Mouse (Mus musculus) heart, embryonic 10.5 days (tissue): ENCODE results near the gene Zfp990. TPM values are rescaled to one million over a fixed set of nuclear protein-coding genes. Genes with fewer than 3 reads are reported as not detected.
"Not testable (repeated sequence)": the region's sequence is repeated elsewhere in the genome, so short reads cannot be mapped to it uniquely, and the experiment has no call there.

Experiments used
- DNase-seq: peaks from one replicate; pipeline ENCODE4 v3.0.0-alpha.2; 2017; ENCODE audit warnings: low spot score
- H3K27ac ChIP-seq: fragments of 300-500 bp; sonication (generic); 2 replicates; pipeline ENCODE4 v1.5.1; 2016; ENCODE audit warnings: mild to moderate bottlenecking
- H3K27me3 ChIP-seq: fragments of 300-500 bp; sonication (generic); 2 replicates; pipeline ENCODE4 v1.6.1; 2016; ENCODE audit warnings: mild to moderate bottlenecking; ENCODE audit not compliant: poor library complexity, insufficient read depth, severe bottlenecking
- H3K36me3 ChIP-seq: fragments of 300-500 bp; sonication (generic); 2 replicates; pipeline ENCODE4 v1.6.1; 2016; ENCODE audit warnings: mild to moderate bottlenecking, moderate library complexity
- H3K4me1 ChIP-seq: fragments of 300-500 bp; sonication (generic); 2 replicates; pipeline ENCODE4 v1.6.1; 2016; ENCODE audit warnings: mild to moderate bottlenecking
- H3K4me3 ChIP-seq: fragments of 300-500 bp; sonication (generic); 2 replicates; pipeline ENCODE4 v1.5.1; 2016; ENCODE audit warnings: mild to moderate bottlenecking, moderate library complexity
- H3K9me3 ChIP-seq: fragments of 300-500 bp; sonication (generic); 2 replicates; pipeline ENCODE4 v1.6.1; 2016; ENCODE audit warnings: mild to moderate bottlenecking, moderate library complexity
- WGBS: fragments of 180-500 bp; shearing (Covaris S2); methylation state at CpG from one replicate; pipeline ENCODE4 v1.1.7; 2016; 5-methylcytosine and 5-hydroxymethylcytosine counted together
- polyA plus RNA-seq: library from polyadenylated mRNA; unstranded; fragments of >200 nt; fragmentation: Nextera tagmentation; extraction: Ambion mirVana; gene quantifications from 2 replicates; pipeline ENCODE4 v1.2.1, GENCODE M21; 2016

The Zfp990 gene
- polyA plus RNA-seq, 1 experiment from 2014 or later: 0.06 TPM

- H3K9me3 ChIP-seq: peaks cover 22% of the 10 kb centered on the region
- not testable (repeated sequence) for H3K4me1 ChIP-seq, DNase-seq, H3K4me3 ChIP-seq, H3K36me3 ChIP-seq, H3K27ac ChIP-seq, H3K27me3 ChIP-seq
- WGBS: 87% methylated on average over 3 of the region's 3 CpGs
Measured at GRCm38 (mm10) chr4:145546477-145546876, 35.9 kb downstream of the Zfp990 start.

- Histone ChIP-seq H3K4me1 (no peaks in the 10 kb centered on the region), H3K9me3 (peaks cover 10% of the 10 kb centered on the region), H3K4me3 (no peak overlapping the region), H3K27ac (no peak overlapping the region), H3K36me3 (no peaks in the 10 kb centered on the region), H3K27me3 (no peaks in the 10 kb centered on the region)
- DNase-seq: no peak
- 77% methylated on average over 1 of the region's 1 CpGs for WGBS
Measured at GRCm38 (mm10) chr4:145556680-145557079, 46.1 kb downstream of the Zfp990 start.

- Histone ChIP-seq H3K27me3 (no peaks in the 10 kb centered on the region), H3K9me3 (peaks cover 13% of the 10 kb centered on the region; the same call in 1 of the 2 replicates), H3K27ac (no peak overlapping the region), H3K4me1 (no peaks in the 10 kb centered on the region), H3K4me3 (no peak overlapping the region), H3K36me3 (no peaks in the 10 kb centered on the region)
- no peak for DNase-seq
- 40% methylated on average over 3 of the region's 3 CpGs for WGBS
Measured at GRCm38 (mm10) chr4:145559505-145560099, 49.0 kb downstream of the Zfp990 start.

DNA sequence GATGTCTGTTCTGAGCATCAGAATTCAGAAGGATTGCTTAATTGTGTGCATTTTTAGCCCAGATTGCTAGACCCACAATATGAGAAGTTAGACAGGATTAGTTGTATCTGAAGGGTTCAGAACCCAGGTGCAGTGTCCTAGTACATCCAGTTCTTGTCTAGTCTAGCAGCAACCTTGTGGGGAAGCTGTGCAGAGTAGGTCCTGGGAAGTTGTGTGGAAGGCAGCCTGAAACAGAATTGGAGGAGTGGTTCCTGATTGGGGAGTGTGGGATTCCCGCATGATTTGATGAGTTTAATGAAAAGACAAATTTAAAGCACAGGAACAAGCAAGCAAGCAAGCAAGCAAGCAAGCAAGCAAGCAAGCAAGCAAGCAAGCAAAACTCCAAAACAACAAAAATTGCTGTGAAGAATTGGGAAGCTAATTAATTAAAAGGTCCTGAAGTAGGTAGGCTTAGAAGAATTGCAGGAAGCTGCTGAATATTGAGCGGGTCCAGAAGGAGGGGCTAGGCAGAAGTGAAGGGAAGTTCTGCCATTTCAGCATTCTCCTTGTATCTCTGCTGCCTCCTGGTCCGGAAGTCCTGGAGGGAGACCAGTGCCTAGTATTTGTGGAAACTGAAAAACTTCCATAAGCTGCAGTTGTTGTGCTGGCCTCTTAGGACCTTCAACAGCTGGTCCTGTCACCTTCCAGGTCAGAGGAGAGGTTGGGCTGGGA lies 53.7 kb downstream of the Zfp990 start:
- Histone ChIP-seq H3K36me3 (no peaks in the 10 kb centered on the region), H3K4me1 (no peaks in the 10 kb centered on the region), H3K27ac (no peak overlapping the region), H3K9me3 (peaks cover 13% of the 10 kb centered on the region; the same call in 1 of the 2 replicates), H3K27me3 (no peaks in the 10 kb centered on the region), H3K4me3 (no peak overlapping the region)
- WGBS: 62% methylated on average over 3 of the region's 3 CpGs
- DNase-seq: no peak

- H3K9me3 ChIP-seq, H3K4me3 ChIP-seq, H3K36me3 ChIP-seq, H3K27ac ChIP-seq, H3K4me1 ChIP-seq, H3K27me3 ChIP-seq, DNase-seq: not testable (repeated sequence)
- WGBS: 86% methylated on average over 8 of the region's 10 CpGs
Measured at GRCm38 (mm10) chr4:145570461-145570860, 59.9 kb downstream of the Zfp990 start.

- not testable (repeated sequence) for H3K36me3 ChIP-seq, H3K4me3 ChIP-seq, DNase-seq, H3K27me3 ChIP-seq, H3K27ac ChIP-seq, H3K4me1 ChIP-seq, H3K9me3 ChIP-seq
- WGBS: 87% methylated on average over 8 of the region's 8 CpGs
Measured at GRCm38 (mm10) chr4:145576623-145577022, 66.1 kb downstream of the Zfp990 start.

- not testable (repeated sequence) for DNase-seq, H3K4me1 ChIP-seq, H3K4me3 ChIP-seq, H3K27me3 ChIP-seq, H3K36me3 ChIP-seq, H3K9me3 ChIP-seq, H3K27ac ChIP-seq
- WGBS: 55% methylated on average over 1 of the region's 1 CpGs
Measured at GRCm38 (mm10) chr4:145580333-145580732, 69.8 kb downstream of the Zfp990 start.

DNA sequence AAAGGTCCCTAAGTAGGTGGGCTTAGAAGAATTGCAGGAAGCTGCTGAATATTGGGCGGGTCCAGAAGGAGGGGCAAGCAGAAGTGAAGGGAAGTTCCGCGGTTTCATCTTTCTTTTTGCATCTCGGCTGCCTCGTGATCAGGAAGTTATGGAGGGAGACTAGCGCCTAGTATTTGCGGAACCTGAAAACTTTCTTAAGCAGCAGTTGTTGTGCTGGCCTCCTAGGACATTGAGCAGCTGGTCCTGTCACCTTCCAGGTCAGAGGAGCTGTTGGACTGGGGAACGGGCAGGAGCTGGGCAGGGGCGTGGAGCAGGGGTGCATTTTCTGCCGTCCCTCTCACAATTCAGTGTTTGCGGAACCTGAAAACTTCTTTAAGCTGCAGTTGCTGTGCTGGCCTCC lies 74.5 kb downstream of the Zfp990 start, which contains the start of gene Gm13212:
Gene Gm13212, plus strand, starts transcription at position 89 of the 400 bp plus-strand sequence.
- DNase-seq, H3K27me3 ChIP-seq, H3K4me1 ChIP-seq, H3K27ac ChIP-seq, H3K36me3 ChIP-seq, H3K9me3 ChIP-seq: not testable (repeated sequence)
- H3K4me3 ChIP-seq: peak within 1 kb of the TSS; percentile 50
- WGBS: 14% methylated on average over 11 of the region's 11 CpGs

DNA sequence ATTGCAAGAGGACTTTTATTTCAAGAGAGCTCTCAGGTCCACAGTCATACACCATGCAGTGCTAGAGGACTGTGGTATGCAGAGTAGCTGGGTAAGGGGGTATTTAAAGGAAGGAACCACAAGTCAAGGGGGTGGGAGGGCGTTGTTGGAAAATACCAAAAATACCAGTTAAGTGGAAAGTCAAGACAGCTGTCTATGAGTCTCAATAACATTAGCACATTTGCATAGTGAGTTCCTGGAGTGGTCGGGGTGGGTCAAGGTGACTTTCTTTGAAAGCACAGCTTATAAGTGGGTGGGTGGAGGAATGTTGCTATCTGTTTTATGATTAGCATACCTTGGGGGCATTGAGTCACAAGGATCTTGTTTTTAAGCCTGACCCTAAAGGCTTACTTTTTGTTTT lies 75.5 kb downstream of the Zfp990 start:
- not testable (repeated sequence) for H3K27me3 ChIP-seq, H3K27ac ChIP-seq, H3K4me3 ChIP-seq, H3K9me3 ChIP-seq, H3K4me1 ChIP-seq, H3K36me3 ChIP-seq, DNase-seq
- 67% methylated on average over 2 of the region's 2 CpGs for WGBS

Other genes with a start within 250 kb of the Zfp990 start
- gene Tnfrsf8, start 195.6 kb upstream of the Zfp990 start, polyA plus RNA-seq: not detected in 2 replicates
- gene Gm13212, start 74.4 kb downstream of the Zfp990 start, polyA plus RNA-seq: 3.2 and 3.7 TPM in 2 replicates
- 0.09 TPM in 1 of 2 replicates, not detected in the other for gene Zfp980, start 159.9 kb downstream of the Zfp990 start, polyA plus RNA-seq